Mouse (Mus musculus): ENCODE measurements around the gene Icam5.
"Not testable (repeated sequence)": the region's sequence is repeated elsewhere in the genome, so short reads cannot be mapped to it uniquely, and the experiment has no call there.

Gene Icam5

GRCm38 (mm10) chr9:21035586-21035985, 3.7 kb downstream of the Icam5 start:
- DNase-seq (ENCODE audit: low read depth, low spot score): no peak

GRCm38 (mm10) chr9:21036161-21036560, 4.3 kb downstream of the Icam5 start:
- no peak for DNase-seq (ENCODE audit: low read depth, low spot score)

GRCm38 (mm10) chr9:21036666-21037065, 4.8 kb downstream of the Icam5 start:
- DNase-seq (ENCODE audit: low read depth, low spot score): no peak

- no peak for DNase-seq (ENCODE audit: low read depth, low spot score)
These were observed 5.6 kb downstream of the Icam5 start for GRCm38 (mm10) chr9:21037481-21037891.

GRCm38 (mm10) chr9:21039779-21040178, 7.9 kb downstream of the Icam5 start:
- no peak for DNase-seq (ENCODE audit: low read depth, low spot score)

- peak; percentile 34 for DNase-seq (ENCODE audit: low read depth, low spot score)
These were observed 9.4 kb downstream of the Icam5 start for GRCm38 (mm10) chr9:21041308-21041707.

- no peak for DNase-seq (ENCODE audit: low read depth, low spot score)
These were observed 11.7 kb downstream of the Icam5 start for GRCm38 (mm10) chr9:21043563-21043962.

- not testable (repeated sequence) for DNase-seq (ENCODE audit: low read depth, low spot score)
These were observed 12.9 kb downstream of the Icam5 start for GRCm38 (mm10) chr9:21044785-21045184.

GRCm38 (mm10) chr9:21045235-21045634, 13.4 kb downstream of the Icam5 start:
- DNase-seq (ENCODE audit: low read depth, low spot score): no peak

GRCm38 (mm10) chr9:21051578-21051977, 19.7 kb downstream of the Icam5 start:
- no peak for DNase-seq (ENCODE audit: low read depth, low spot score)

GRCm38 (mm10) chr9:21062928-21063327, 31.1 kb downstream of the Icam5 start:
- no peak for DNase-seq (ENCODE audit: low read depth, low spot score)

- no peak for DNase-seq (ENCODE audit: low read depth, low spot score)
These were observed 35.3 kb downstream of the Icam5 start, which contains the start of gene Zglp1 for GRCm38 (mm10) chr9:21067006-21067684. Gene Zglp1, minus strand, starts transcription at chr9:21067093.

- DNase-seq (ENCODE audit: low read depth, low spot score): peak; percentile 64
These were observed 40.8 kb downstream of the Icam5 start for GRCm38 (mm10) chr9:21072641-21073040.

GRCm38 (mm10) chr9:21073044-21073840, 41.4 kb downstream of the Icam5 start, which contains the start of the genes Gm49373 and Fdx1l:
Gene Gm49373, minus strand, starts transcription at chr9:21073096.
Gene Fdx1l, minus strand, starts transcription at chr9:21073614.
- peak; percentile 92 for DNase-seq (ENCODE audit: low read depth, low spot score)

- no peak for DNase-seq (ENCODE audit: low read depth, low spot score)
These were observed 42.3 kb downstream of the Icam5 start for GRCm38 (mm10) chr9:21074173-21074572.

GRCm38 (mm10) chr9:21075625-21076024, 43.8 kb downstream of the Icam5 start:
- DNase-seq (ENCODE audit: low read depth, low spot score): no peak

- no peak for DNase-seq (ENCODE audit: low read depth, low spot score)
These were observed 49.3 kb downstream of the Icam5 start for GRCm38 (mm10) chr9:21081127-21081526.

GRCm38 (mm10) chr9:21083324-21083723, 51.5 kb downstream of the Icam5 start:
- DNase-seq (ENCODE audit: low read depth, low spot score): no peak

Measured in 3T3-L1 (cell line).